Mouse (Mus musculus) erythroblast, embryonic 14.5 days (primary cell): ENCODE data around the gene Podn.

Experiments
- GATA1 ChIP-seq: IDR thresholded peaks from 2 replicates; pipeline ENCODE4 v1.6.1; 2012; ENCODE audit warnings: low read length, inconsistent platforms, mixed read lengths
- TAL1 ChIP-seq: IDR thresholded peaks from 3 replicates; pipeline ENCODE4 v1.6.1; 2012; ENCODE audit warnings: low read length, inconsistent platforms, mixed read lengths

GRCm38 (mm10) chr4:108070286-108070685 is 26.0 kb downstream of the Podn start:
- TF ChIP-seq TAL1 (no peak), GATA1 (no peak)
